Mouse (Mus musculus) testis, adult 2 months (tissue): ENCODE measurements around the gene Gm45213.

Experiments used
- CTCF ChIP-seq: fragments of 200-500 bp; IDR thresholded peaks from 2 replicates; pipeline ENCODE4 v1.5.1; 2012; ENCODE audit warnings: low read depth, mild to moderate bottlenecking, inconsistent platforms, low read length, moderate library complexity; ENCODE audit not compliant: control insufficient read depth, insufficient read depth, insufficient replicate concordance
- POLR2A ChIP-seq: fragments of 200-500 bp; IDR thresholded peaks from 2 replicates; pipeline ENCODE4 v1.6.1; 2012; ENCODE audit warnings: low read depth, mild to moderate bottlenecking, inconsistent platforms, low read length, moderate library complexity; ENCODE audit not compliant: control insufficient read depth

- no peak for TF ChIP-seq CTCF
- TF ChIP-seq POLR2A: no peak
These were observed 36.8 kb downstream of the Gm45213 start for GRCm38 (mm10) chr7:66080231-66080613.
